Mouse (Mus musculus): ENCODE data around the gene Vmn2r49. TPM values are rescaled to one million over a fixed set of nuclear protein-coding genes. Genes with fewer than 3 reads are reported as not detected.
"Not testable (repeated sequence)": the region's sequence is repeated elsewhere in the genome, so short reads cannot be mapped to it uniquely, and the experiment has no call there.

The Vmn2r49 gene
- not detected in 2 replicates for polyA plus RNA-seq (2016; fragmentation: Nextera tagmentation; extraction: Ambion mirVana)

- H3K4me1 ChIP-seq; H3K27me3 ChIP-seq (ENCODE audit: low read depth, poor library complexity, severe bottlenecking); DNase-seq (ENCODE audit: low spot score); H3K27ac ChIP-seq; H3K36me3 ChIP-seq; H3K4me3 ChIP-seq; H3K9me3 ChIP-seq (replicated peaks): not testable (repeated sequence)
- WGBS: 77% methylated on average over 2 of the region's 2 CpGs
These were observed at the start of gene Vmn2r49 for GRCm38 (mm10) chr7:9992157-9992556. Vmn2r49 (minus strand) TSS chr7:9992257.

GRCm38 (mm10) chr7:9953485-9953884, 38.6 kb downstream of the Vmn2r49 start, which contains the start of gene Vmn2r48:
Vmn2r48 (minus strand) TSS chr7:9953585.
- H3K9me3 ChIP-seq (replicated peaks); H3K4me1 ChIP-seq; H3K4me3 ChIP-seq; H3K27me3 ChIP-seq (ENCODE audit: low read depth, poor library complexity, severe bottlenecking); H3K36me3 ChIP-seq; DNase-seq (ENCODE audit: low spot score); H3K27ac ChIP-seq: not testable (repeated sequence)
- WGBS: 88% methylated on average over 2 of the region's 2 CpGs

Other genes with a start within 250 kb of the Vmn2r49 start
- not detected in 2 replicates for gene Vmn2r46, start 221.7 kb downstream of the Vmn2r49 start, polyA plus RNA-seq (2016; fragmentation: Nextera tagmentation; extraction: Ambion mirVana)
- not detected in 2 replicates for gene Vmn2r47, start 150.9 kb downstream of the Vmn2r49 start, polyA plus RNA-seq (2016; fragmentation: Nextera tagmentation; extraction: Ambion mirVana)
- gene Vmn2r48, start 38.7 kb downstream of the Vmn2r49 start, polyA plus RNA-seq (2016; fragmentation: Nextera tagmentation; extraction: Ambion mirVana): not detected in 2 replicates
- gene Vmn2r50, start 61.0 kb upstream of the Vmn2r49 start, polyA plus RNA-seq (2016; fragmentation: Nextera tagmentation; extraction: Ambion mirVana): not detected in 2 replicates
- gene Vmn2r51, start 113.5 kb upstream of the Vmn2r49 start, polyA plus RNA-seq (2016; fragmentation: Nextera tagmentation; extraction: Ambion mirVana): not detected in 2 replicates
- gene Vmn2r52, start 184.3 kb upstream of the Vmn2r49 start, polyA plus RNA-seq (2016; fragmentation: Nextera tagmentation; extraction: Ambion mirVana): not detected in 2 replicates

Data from limb, embryonic 10.5 days (tissue).